In the genomic region with DNA sequence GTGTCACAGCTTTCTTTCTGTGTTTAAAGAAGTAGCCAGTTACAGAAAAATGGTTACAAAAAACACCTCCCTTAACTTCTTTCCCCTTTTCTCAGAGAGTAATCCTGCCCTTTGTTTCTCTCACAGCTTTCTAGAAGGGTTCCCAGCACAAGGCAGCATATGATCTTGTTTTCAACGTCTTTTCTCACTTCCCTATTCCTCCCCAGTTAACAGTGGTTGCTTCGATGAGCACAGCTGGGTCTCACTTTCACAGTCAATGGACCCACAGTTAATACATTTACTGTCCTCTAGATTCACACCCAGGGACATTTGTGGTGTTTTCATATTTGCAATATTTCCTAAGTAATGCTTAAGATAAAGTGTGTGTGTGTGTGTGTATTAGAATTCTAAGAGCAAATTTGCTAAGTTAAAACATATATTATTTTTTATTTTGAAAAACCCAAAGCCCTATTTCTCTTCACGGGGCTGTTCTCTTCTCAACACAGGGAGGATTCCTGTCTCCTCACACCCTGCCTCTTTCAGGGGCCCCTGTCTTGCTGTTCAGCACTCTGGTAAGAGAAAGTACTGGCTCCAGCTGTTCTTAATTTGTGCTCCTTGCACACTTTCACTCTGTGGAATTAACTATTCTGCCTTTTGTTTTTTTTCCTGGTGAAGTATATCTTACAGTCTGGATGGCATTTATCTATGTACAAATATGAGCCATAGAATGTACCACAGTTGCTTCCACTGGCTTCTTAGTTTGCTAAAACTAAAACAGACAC, we compare ENCODE assay signal across 21 mouse cellular contexts. TPM values are rescaled to one million over a fixed set of nuclear protein-coding genes. Genes with fewer than 3 reads are reported as not detected.
DNase-seq lines count a peak whose midpoint lies in the region; ATAC-seq lines count a peak whose summit lies in the region.
"Had no signal": no experiment of that assay in that cellular context is flagged by ENCODE, and none has a peak within 500 bp of the region (broad histone marks: within the 10 kb centered on the region; RNA-seq: fewer than 3 reads in every experiment).

No protein-coding gene starts in this region.

- no peaks in the 10 kb centered on the region for H3K9me3 ChIP-seq in embryonic facial prominence, embryonic 12.5 days
- H3K9me3 ChIP-seq: embryonic facial prominence, embryonic 15.5 days; forebrain, embryonic 15.5 days; intestine, embryonic 15.5 days; liver, embryonic 15.5 days; neural tube, embryonic 13.5 days had no signal

- 28% methylated on average over 3 of the region's 3 CpGs for WGBS in embryonic facial prominence, embryonic 12.5 days

- peak overlapping the region; percentile 67 for H3K27ac ChIP-seq in embryonic facial prominence, embryonic 12.5 days
- H3K27ac ChIP-seq: embryonic facial prominence, embryonic 15.5 days; forebrain, embryonic 15.5 days; gastrocnemius, adult 2 months; intestine, embryonic 15.5 days; liver, embryonic 15.5 days; neural tube, embryonic 13.5 days had no signal

- DNase-seq in heart, adult 11 months, result peak; percentile 90
- no peak for DNase-seq in heart, postnatal 25 days (ENCODE audit: low spot score)
- DNase-seq in MEL-GATA-1-ER (ENCODE audit: extremely low read depth, low read depth), result peak; percentile 28
- no peak for DNase-seq in thymus, postnatal 10 days (ENCODE audit: low spot score in 2 of 2)
- no peak for DNase-seq in neural tube, embryonic 10.5 days (ENCODE audit: extremely low spot score, low spot score)
- DNase-seq in kidney, postnatal 10 days, result no peak
- DNase-seq: adrenal gland, postnatal 36 days; cerebellum, adult 9-10 months; gastrocnemius, adult 2 months; heart, postnatal 36 days; layer of hippocampus, adult 9-11 months; lung, postnatal 4 days; thymus, postnatal 14 days had no signal

- no peaks in the 10 kb centered on the region for H3K27me3 ChIP-seq in embryonic facial prominence, embryonic 12.5 days
- H3K27me3 ChIP-seq: embryonic facial prominence, embryonic 15.5 days; forebrain, embryonic 15.5 days; intestine, embryonic 15.5 days; liver, embryonic 15.5 days; neural tube, embryonic 13.5 days had no signal

- peak overlapping the region; percentile 24; the same call in 1 of the 2 replicates for H3K9ac ChIP-seq in embryonic facial prominence, embryonic 12.5 days
- H3K9ac ChIP-seq: embryonic facial prominence, embryonic 15.5 days; forebrain, embryonic 15.5 days; intestine, embryonic 15.5 days; liver, embryonic 15.5 days; neural tube, embryonic 13.5 days had no signal

- no peaks in the 10 kb centered on the region for H3K36me3 ChIP-seq in embryonic facial prominence, embryonic 12.5 days
- H3K36me3 ChIP-seq: embryonic facial prominence, embryonic 15.5 days; forebrain, embryonic 15.5 days; intestine, embryonic 15.5 days; liver, embryonic 15.5 days; neural tube, embryonic 13.5 days had no signal

- no peak overlapping the region for H3K4me3 ChIP-seq in embryonic facial prominence, embryonic 12.5 days
- H3K4me3 ChIP-seq: embryonic facial prominence, embryonic 15.5 days; forebrain, embryonic 15.5 days; gastrocnemius, adult 2 months; intestine, embryonic 15.5 days; liver, embryonic 15.5 days; neural tube, embryonic 13.5 days had no signal

- no peak overlapping the region for H3K4me2 ChIP-seq in embryonic facial prominence, embryonic 12.5 days (replicated peaks)
- H3K4me2 ChIP-seq: embryonic facial prominence, embryonic 15.5 days; forebrain, embryonic 15.5 days; intestine, embryonic 15.5 days; liver, embryonic 15.5 days; neural tube, embryonic 13.5 days had no signal

- no peak for ATAC-seq in embryonic facial prominence, embryonic 12.5 days (ENCODE audit: insufficient number of reproducible peaks, insufficient read depth, low FRiP score, low TSS enrichment)
- peak; percentile 75 for ATAC-seq in megakaryocyte progenitor cell, adult 5-6 weeks (replicated peaks; ENCODE audit: poor library complexity)
- ATAC-seq: forebrain, embryonic 15.5 days; intestine, embryonic 15.5 days; midbrain, embryonic 16.5 days had no signal

- peaks cover 8% of the 10 kb centered on the region; the same call in 1 of the 2 replicates for H3K4me1 ChIP-seq in embryonic facial prominence, embryonic 12.5 days
- H3K4me1 ChIP-seq: forebrain, embryonic 15.5 days; intestine, embryonic 15.5 days; liver, embryonic 15.5 days; neural tube, embryonic 13.5 days had no signal

- intact Hi-C loops in heart, postnatal 25 days (cut with DNase I), result no loop called here

RNA-seq across cellular contexts. Expression of a gene that starts 16.9 kb away (rescaled TPM):
- total RNA-seq in heart, postnatal 25 days (2021), result 1 to 10 TPM; 7.9 to 8.5 TPM
- polyA plus RNA-seq in embryonic facial prominence, embryonic 12.5 days (2016; fragmentation: Nextera tagmentation; extraction: Ambion mirVana), result 9.1 and 9.5 TPM in 2 replicates
- total RNA-seq in megakaryocyte progenitor cell, adult 5-6 weeks (2015), result 0.22 TPM in 1 of 2 replicates, not detected in the other
- total RNA-seq in megakaryocyte progenitor cell, adult 5-6 weeks (2017), result 0.10 TPM in 1 of 2 replicates, not detected in the other

RNA-seq across cellular contexts. Expression of a gene that starts 27.7 kb away (rescaled TPM):
- total RNA-seq in heart, postnatal 25 days (2021), result 1 to 10 TPM; 5.8 to 9.1 TPM
- polyA plus RNA-seq in embryonic facial prominence, embryonic 12.5 days (2016; fragmentation: Nextera tagmentation; extraction: Ambion mirVana), result 0.33 TPM in 1 of 2 replicates, not detected in the other
- 5.6 and 5.9 TPM in 2 replicates for total RNA-seq in megakaryocyte progenitor cell, adult 5-6 weeks (2015)
- 5.4 and 6.0 TPM in 2 replicates for total RNA-seq in megakaryocyte progenitor cell, adult 5-6 weeks (2017)
- polyA plus RNA-seq: embryonic facial prominence, embryonic 15.5 days; neural tube, embryonic 13.5 days had no signal

Comparison
In these comparisons a context has a peak if more than half of its experiments do, and no peak if none do; other contexts are left out.
1. DNase-seq: peak in heart, adult 11 months (single experiment) and MEL-GATA-1-ER (single experiment); none in heart, postnatal 25 days (single experiment), thymus, postnatal 10 days (0 of 2), neural tube, embryonic 10.5 days (single experiment) and kidney, postnatal 10 days (single experiment).
2. RNA of a gene that starts 16.9 kb away (total RNA-seq): 7.9 to 8.5 TPM in heart, postnatal 25 days; 0.10 to 0.22 TPM in megakaryocyte progenitor cell, adult 5-6 weeks; every median in the first group is over 4 times any median in the second.